Mouse (Mus musculus) liver, adult 2 months (tissue): ENCODE results near the gene E130308A19Rik.

Source experiments
- CTCF ChIP-seq: fragments of 200-500 bp; IDR thresholded peaks from 2 replicates; pipeline ENCODE4 v1.5.1; 2011; ENCODE audit warnings: low read depth, low read length, control low read depth
- POLR2A ChIP-seq: fragments of 200-500 bp; IDR thresholded peaks from 2 replicates; pipeline ENCODE4 v1.6.1; 2011; ENCODE audit warnings: low read length, control low read depth; ENCODE audit not compliant: insufficient read depth; ENCODE audit errors: extremely low read depth

DNA sequence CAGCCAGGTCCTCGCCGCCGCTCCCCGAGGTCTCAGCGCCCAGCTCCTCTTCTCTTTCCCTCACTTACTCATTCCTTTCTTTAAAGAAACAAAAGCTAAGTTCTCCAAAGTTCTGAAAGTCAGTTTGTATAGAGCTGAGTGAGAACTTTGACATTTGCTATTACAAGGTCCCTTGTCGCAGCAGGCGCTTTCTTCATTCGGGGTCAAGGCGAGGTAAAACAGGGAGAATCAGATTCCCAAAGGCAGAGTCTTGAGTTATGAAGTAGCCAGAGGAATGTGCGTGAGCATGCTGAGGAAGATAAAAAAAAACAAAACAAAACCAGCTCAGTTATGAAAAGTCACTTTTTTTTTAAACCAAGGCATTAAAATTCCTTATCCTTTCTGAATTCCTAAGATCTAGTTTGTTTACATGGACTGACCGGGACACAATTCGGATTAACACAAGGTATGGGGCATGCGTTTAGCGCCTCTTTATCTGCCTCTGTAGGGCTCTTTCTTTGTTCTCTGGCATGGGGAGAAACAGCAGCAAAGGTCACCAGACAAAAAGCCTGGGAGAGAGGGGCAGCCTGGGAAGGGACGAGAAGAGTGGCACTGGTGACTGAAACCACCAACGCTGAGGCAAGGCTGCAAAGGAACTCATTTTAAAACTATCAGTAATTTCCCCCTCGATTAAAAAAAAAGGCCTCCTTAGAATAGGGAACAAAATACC lies 146.3 kb downstream of the E130308A19Rik start:
- no peak for TF ChIP-seq CTCF
- no peak for TF ChIP-seq POLR2A
